Mouse (Mus musculus) adrenal gland, adult 10 weeks (tissue): ENCODE results near the gene Ptprm. TPM values are rescaled to one million over a fixed set of nuclear protein-coding genes. Genes with fewer than 3 reads are reported as not detected.

Source experiments
- polyA plus RNA-seq: library from polyadenylated mRNA; stranded (reverse); fragments of 350-450 nt; fragmentation: Illumina TruSeq; extraction: RNeasy Lipid Tissue Mini Kit (QIAGEN cat#74804); gene quantifications from one replicate; pipeline ENCODE4 v1.2.3, GENCODE M21; 2014; ENCODE audit warnings: low read depth, low replicate concordance

The Ptprm gene
- polyA plus RNA-seq, result 14.2 TPM

GRCm38 (mm10) chr17:67354451-67355011, at the start of gene Ptprm:
Ptprm (minus strand) TSS chr17:67354457.

